Mouse (Mus musculus): ENCODE results near the gene Rpl11. TPM values are rescaled to one million over a fixed set of nuclear protein-coding genes. Genes with fewer than 3 reads are reported as not detected.
"Not testable (repeated sequence)": the region's sequence is repeated elsewhere in the genome, so short reads cannot be mapped to it uniquely, and the experiment has no call there.

The Rpl11 gene
- total RNA-seq, 2 experiments from 2014 or later, result 209 to 218 TPM

- DNase-seq, result peak; percentile 49
These were observed 18.0 kb upstream of the Rpl11 start for GRCm38 (mm10) chr4:136071178-136071714.

GRCm38 (mm10) chr4:136070592-136070991, 17.4 kb upstream of the Rpl11 start:
- DNase-seq, result no peak

DNA sequence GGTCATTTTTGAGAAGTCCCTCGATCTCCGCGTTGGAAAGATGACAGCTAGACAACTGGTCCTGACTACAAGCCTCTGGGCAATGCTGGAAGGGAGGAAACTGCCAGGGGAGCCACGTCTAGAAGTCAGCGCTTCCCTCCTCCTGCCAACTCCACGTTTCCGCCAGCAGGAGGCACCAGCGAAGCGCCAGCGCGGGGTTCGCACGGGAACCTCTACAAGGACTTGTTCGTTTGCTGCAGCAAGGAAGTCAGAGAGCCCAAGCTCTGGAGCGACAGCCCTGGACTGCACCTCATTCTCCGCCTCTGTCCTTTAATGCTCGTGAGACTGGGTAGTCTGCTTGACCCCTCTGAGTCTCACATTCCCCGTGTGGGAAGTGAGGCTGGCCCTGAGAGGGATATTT, 16.7 kb upstream of the Rpl11 start:
- DNase-seq, result peak; percentile 74

GRCm38 (mm10) chr4:136069313-136069712, 16.1 kb upstream of the Rpl11 start:
- DNase-seq, result no peak

DNA sequence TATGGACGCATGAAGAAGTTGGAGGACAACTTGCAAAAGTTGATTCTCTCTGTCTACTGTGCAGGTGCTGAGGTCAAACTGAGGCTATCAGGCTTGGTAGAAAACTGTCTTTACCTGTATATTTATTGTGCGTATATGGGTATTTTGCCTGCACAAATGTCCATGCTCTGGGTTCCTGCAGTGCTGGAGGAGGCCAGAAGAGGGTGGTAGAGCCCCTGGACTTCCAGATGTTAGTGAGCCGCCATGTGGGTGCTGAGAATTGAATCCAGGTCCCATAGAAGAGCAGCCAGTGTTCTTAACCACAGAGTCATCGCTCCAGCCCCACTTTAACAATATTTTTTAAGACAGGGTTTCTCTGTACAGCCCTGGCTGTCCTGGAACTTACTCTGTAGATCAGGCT, 9.9 kb upstream of the Rpl11 start:
- DNase-seq, result no peak

GRCm38 (mm10) chr4:136059800-136060488, 6.7 kb upstream of the Rpl11 start:
- DNase-seq, result not testable (repeated sequence)

DNA sequence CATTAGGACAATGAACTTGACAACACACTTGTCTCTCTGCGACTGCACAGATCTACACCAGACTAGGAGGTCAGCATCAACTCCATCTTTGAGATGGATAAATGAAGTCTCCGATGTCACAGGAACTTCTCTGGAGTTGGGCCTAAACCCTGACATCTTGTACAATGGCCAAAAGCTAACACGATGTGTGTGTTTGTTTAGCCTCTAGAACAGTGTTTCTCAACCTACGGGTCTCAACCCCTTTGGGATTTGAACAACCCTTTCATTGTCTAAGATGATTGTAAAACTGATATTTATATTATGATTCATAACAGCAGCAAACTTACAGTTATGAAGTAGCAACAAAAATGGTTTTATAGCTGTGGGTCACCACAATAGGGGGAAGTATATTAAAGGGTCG, 4.7 kb upstream of the Rpl11 start:
- no peak for DNase-seq

DNA sequence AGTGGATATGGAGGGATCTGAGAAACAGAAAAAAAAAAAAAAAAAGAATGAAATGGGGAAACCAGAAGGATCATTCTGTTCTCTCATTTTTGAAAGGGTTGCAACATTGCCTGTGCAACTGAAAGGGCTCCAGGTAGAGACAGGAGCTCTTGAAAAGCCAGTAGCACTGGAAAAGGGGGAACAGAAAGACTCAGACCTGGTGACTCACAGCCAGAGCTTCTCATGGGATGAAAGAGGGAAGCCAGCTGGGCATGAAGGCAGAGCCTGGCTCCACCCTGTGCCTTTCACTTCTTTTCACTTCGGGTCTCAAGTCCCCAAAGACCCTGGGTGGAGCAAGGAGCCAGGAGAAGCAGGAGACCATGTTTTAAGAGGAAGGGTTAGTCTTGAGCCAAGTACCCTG, 2.8 kb upstream of the Rpl11 start:
- DNase-seq, result no peak

DNA sequence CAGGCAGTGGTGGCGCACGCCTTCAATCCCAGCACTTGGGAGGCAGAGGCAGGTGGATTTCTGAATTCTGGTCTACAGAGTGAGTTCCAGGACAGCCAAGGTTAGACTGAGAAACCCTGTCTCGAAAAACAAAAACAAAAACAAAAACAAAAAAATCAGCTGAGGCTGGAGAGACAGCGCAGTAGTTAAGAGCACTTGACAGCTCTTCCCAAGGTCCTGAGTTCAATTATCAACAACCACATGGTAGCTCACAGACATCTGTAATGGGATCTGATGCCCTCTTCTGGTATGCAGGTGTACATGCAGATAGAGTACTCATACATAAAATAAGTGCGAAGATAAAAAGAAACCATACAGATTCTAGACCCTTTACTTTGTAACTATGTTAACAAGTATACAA, 615 bp upstream of the Rpl11 start:
- DNase-seq, result no peak

DNA sequence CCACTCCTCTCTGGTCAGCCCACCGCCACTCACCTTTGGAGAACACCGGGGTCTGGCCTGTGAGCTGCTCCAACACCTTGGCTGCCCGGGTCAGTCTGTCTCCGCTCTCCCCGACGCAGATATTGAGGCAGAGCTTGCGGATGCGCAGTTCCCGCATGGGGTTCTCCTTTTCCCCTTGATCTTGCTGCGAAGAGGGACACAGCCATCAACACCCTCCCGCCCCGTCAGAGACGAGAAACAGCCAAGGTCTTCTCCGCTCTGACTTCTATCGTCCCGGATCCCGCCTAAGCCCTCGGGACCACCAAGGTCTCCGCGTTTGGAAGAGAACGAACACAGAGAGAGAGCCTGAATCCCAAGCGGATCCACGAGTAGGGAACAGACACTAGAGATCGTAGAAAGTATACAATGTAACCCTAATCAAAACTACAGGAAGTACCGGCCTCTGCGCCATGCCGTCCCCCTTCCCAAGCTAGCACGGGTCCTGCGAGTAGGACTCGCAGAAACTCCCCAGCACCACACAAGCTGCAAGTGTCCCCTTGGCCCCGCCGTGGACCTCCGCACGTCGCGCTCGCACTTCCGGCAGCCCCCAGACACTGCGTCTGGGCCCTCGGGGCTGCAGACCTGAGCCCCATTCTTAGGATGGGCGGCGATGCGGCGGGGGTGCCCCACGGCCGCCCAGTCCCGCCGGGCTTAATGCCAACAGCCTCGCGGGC, 538 bp downstream of the Rpl11 start:
- no peak for DNase-seq

GRCm38 (mm10) chr4:136052060-136052459, 1.2 kb downstream of the Rpl11 start:
- no peak for DNase-seq

- no peak for DNase-seq
These were observed 3.0 kb downstream of the Rpl11 start for GRCm38 (mm10) chr4:136050226-136050625.

GRCm38 (mm10) chr4:136048291-136049032, 4.8 kb downstream of the Rpl11 start:
- DNase-seq, result no peak

DNA sequence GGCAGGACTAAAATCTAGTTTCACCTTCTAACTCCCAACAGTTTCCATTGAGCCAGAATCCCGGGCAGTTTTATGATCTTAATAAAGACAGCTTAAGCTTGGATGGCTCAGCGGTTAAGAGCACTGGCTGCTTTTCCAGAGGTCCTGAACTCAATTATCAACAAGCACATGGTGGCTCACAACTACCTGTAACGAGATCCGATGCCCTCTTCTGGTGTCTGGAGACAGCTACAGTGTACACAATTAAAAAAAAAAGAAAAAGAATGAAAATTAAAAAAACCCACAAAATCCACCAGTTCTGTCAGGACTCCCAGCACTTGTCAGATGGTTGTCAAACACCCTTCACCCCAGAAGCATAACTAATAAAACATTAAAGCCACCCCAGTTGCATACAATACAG, 5.6 kb downstream of the Rpl11 start:
- DNase-seq, result no peak

- no peak for DNase-seq
These were observed 6.3 kb downstream of the Rpl11 start for GRCm38 (mm10) chr4:136046888-136047287.

DNA sequence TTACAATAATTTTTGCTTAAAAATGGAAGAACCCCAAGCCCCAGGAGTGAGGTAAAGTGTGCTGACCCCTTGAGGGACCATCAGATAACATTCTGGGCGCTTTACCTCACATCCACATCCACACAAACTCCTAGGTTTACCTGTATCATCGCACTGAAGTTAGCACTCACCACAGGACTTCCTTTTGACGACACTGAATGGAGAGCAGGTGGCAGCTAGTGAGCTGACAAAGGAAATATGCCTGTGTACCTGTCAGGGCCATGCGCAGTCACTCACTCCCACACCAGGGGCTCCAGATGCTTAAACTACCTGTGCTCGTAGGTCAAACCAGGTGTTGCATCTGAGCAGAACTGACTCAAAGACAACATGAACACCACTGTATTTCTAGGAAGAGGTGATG, 8.1 kb downstream of the Rpl11 start:
- DNase-seq, result no peak

DNA sequence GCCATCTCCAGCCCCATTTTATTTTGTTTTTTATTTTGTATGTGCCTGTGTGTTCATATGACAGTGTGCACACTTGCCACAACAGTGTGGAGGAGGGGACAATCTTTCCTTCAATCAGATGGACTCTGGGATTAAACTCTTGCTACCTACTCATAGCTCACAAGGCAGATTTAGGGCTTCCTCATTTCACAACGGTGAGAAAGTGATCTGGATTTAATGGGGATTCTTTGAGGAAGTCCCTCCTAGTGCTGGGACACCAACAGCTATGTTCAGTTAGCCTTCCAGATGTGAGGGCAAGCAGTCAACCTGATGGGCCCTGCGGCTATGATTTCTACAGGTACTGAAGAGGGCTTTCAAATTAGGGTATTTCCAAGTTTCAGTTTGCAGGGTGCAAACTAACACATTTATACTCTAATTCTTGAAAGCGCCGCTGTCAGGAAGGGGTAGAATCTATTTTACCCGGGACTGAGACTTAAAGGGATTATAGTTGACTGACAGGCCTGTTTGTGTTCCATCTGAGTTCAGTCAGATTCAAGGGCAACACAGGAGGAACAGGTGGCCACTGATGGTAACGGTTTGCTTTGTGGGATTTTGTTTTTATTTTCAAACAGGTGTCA, 9.3 kb downstream of the Rpl11 start:
- DNase-seq, result no peak

DNA sequence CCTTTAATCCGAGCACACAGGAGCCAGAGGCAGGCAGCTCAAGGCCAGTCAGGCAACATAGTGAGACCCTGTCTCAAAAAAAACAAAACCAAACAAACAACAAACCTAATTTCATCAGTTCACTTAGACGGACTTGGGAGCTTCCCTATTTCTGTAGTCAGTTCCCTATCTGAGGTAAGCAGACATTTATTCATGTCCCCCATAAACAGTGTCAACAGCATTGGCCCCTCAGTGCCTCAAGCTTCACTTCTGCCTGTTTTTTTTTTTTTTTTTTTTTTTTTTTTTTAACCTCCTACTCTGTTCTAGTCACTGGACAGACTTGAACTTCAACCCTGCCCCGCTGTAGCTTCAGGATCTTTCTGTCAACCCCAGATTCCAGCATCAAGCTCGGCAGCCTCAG, 18.1 kb downstream of the Rpl11 start:
- DNase-seq, result no peak

DNA sequence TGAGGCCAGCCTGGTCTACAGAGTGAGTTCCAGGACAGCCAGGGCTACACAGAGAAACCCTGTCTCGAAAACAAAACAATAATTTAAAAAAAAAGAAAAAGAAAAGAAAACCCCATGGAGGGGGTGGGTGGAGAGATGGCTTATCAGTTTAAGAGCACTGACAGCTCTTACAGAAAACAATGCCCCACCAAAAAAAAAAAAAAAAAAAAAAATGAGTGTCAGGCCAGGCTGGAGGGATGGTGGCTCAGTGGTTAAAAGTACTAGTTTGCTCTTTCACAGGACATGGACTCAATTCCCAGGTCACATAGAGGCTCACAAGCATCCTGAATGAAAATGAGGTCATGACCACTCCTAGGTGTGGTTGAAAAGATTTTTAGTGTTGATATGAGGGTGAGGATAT, 20.0 kb downstream of the Rpl11 start:
- no peak for DNase-seq

DNA sequence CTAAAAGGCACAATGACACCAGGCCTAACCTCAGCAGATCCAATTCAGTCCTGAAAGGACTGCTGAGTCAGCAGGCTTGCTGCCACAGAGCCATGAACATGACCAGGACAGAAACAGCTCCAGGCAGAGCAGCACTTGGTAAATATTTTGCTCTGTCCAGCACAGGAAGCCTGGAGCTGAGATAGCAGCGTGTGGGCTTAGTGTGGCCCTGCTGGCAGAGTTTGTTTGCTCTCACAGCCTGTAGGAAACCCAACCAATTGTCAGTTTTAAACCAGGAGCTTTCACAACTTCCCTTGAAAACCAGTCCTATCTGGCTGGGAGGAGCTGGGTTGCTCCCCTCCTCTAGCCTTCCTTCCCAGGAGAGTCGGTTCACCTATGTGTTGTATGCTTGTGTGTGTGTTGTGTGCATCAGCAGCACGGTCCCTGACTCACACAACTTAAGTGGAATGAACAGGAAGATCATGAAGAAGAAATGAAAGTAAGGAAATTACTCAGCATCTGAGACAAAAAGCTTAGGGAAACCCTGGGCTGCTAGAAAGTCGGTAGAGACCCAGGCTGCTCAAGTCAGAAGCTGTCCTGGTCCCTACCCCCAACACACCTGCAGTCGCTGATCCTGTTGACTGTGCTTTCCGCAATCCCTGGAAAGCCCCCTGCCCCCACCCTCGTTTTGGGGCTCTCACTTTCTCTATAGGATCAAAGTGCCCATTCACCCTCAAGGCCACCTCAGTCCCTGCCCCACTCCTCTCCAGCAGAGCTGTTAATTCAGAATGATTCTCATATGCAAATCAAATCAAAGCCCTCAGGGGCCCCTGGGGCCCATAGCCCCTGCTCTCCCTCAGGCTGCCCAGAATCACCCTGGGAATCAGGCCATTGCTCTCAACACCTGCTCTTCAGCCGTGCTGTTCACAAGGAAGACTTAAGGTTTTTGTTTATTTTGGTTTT, 22.0 kb downstream of the Rpl11 start:
- DNase-seq, result peak; percentile 53

DNA sequence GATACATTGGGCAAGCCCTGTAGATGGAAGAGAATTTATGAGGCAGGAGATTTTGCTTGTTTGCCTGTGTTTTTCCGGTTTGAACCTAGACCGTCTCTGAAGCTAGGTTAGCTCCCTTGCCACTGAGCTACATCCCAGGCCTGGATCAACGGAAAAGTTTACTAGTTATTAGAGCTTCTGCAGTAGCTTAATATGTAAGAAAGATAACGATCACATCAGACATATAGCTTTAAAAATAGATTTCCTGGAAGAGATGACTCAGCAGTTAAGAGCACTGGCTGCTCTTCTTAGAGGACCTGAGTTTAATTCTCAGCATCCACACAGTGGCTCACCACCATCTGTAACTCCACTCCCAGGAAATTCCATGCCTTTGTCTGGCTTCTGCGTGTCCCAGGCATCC, 24.5 kb downstream of the Rpl11 start:
- DNase-seq, result no peak

Data from gastrocnemius, postnatal 25 days (tissue).